Mouse (Mus musculus) cerebellum, adult 2 months (tissue): ENCODE measurements around the gene Prf1. TPM values are rescaled to one million over a fixed set of nuclear protein-coding genes. Genes with fewer than 3 reads are reported as not detected.

Experiments used
- DNase-seq, 2 experiments: peaks; one replicate each; pipeline ENCODE4 v3.0.0; 2021
- H3K27ac ChIP-seq: fragments of 200-500 bp; 2 replicates; pipeline ENCODE4 v1.5.1; 2012; ENCODE audit warnings: low read length, control low read depth, inconsistent platforms; ENCODE audit not compliant: insufficient read depth
- H3K27me3 ChIP-seq: fragments of 200-500 bp; 2 replicates; pipeline ENCODE4 v1.6.1; 2012; ENCODE audit warnings: inconsistent platforms, mild to moderate bottlenecking, low read length, moderate library complexity; ENCODE audit not compliant: control insufficient read depth, insufficient read depth
- H3K4me1 ChIP-seq: fragments of 200-500 bp; 2 replicates; pipeline ENCODE4 v1.6.1; 2011; ENCODE audit warnings: low read length; ENCODE audit not compliant: control insufficient read depth, insufficient read depth
- H3K4me3 ChIP-seq: fragments of 200-500 bp; replicated peaks from 2 replicates; pipeline ENCODE3; 2011; ENCODE audit warnings: mild to moderate bottlenecking, low read depth, low read length, control low read depth; ENCODE audit not compliant: insufficient read depth
- CTCF ChIP-seq: fragments of 200-500 bp; IDR thresholded peaks from 2 replicates; pipeline ENCODE4 v1.5.1; 2011; ENCODE audit warnings: low read depth, mild to moderate bottlenecking, control low read depth, low read length, moderate library complexity, borderline replicate concordance; ENCODE audit not compliant: insufficient read depth
- POLR2A ChIP-seq: fragments of 200-500 bp; IDR thresholded peaks from 2 replicates; pipeline ENCODE4 v1.6.1; 2011; ENCODE audit warnings: low read length, control low read depth, borderline replicate concordance; ENCODE audit not compliant: insufficient read depth
- WGBS: fragments of 180-500 bp; shearing (Covaris S2); methylation state at CpG from one replicate; pipeline ENCODE4 v1.1.7; 2018; 5-methylcytosine and 5-hydroxymethylcytosine counted together
- polyA plus RNA-seq: library from polyadenylated mRNA; depleted of rRNA; stranded (reverse); fragments of >200 nt; gene quantifications from 2 replicates; pipeline ENCODE4 v1.2.3, GENCODE M21; 2012

Gene Prf1
- polyA plus RNA-seq, 1 experiment, result not detected

DNA sequence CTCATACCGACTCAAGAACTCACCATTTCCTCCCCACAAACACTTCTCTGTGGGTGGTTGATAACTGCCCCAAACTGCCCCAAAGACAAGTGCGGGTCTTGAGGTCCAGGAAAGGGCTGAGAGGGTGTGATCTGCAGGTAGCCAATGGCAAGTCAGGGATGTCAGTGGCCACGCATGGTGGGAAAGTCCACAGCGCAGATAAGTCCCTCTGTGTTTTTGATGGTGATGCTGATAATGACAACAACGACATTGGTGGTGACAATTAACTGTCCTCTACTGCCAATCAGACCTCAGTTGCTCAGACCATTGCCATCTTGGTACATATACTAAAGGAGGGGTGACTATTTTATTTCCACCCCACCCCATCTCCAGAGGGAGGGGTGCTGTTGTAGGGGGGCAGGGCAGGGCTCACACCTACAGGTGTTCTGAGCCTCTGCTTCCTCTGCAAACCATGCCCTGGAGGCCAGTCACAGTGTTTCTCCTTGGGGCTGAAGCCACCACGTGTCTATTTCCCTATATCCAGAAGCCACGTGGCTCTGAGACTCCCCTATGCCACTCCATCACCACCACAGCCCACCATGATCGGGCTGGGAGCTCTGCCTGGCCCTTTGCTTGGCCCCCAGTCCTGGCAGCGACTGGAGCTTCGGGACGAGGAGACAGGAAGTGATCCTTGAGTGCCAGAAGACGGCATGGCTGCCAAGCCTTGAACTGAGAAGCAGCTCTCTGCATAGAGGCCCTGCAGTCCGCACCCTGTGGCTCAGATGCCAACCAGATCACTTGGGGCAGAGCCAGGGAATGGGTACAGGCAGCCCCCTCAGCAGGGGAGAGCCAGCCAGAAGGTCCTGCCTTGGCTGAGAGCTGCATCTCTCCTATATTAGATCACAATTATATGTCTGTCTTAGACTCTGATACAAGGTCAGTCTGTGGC, 36.1 kb upstream of the Prf1 start:
- TF ChIP-seq POLR2A (no peak), CTCF (no peak)
- Histone ChIP-seq H3K27me3 (peaks cover 1% of the 10 kb centered on the region; the same call in 1 of the 2 replicates), H3K4me1 (peaks cover 8% of the 10 kb centered on the region; the same call in 1 of the 2 replicates), H3K27ac (no peak overlapping the region), H3K4me3 (no peak overlapping the region)
- DNase-seq, result peak; percentile 31 to 48
- 35% methylated on average over 13 of the region's 13 CpGs for WGBS

DNA sequence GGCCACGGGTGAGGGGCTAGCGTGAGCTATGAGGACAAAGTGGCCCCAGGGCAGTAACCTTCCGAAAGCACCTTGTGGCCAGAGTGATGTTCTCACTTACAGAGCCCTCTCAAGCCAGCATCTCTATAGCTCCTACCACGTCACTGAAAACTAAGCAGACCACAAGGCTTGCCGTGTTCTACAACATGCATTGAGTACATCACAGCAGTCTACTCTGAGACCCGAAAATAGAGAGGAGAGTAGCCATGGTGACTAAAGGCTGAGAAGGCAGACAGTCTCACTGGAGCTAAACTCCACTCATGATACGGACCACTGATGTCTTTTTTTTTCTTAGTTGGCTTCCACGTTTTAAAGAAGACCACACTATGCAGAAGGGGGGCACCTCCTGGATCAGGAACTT, 34.0 kb upstream of the Prf1 start:
- no peak for DNase-seq

DNA sequence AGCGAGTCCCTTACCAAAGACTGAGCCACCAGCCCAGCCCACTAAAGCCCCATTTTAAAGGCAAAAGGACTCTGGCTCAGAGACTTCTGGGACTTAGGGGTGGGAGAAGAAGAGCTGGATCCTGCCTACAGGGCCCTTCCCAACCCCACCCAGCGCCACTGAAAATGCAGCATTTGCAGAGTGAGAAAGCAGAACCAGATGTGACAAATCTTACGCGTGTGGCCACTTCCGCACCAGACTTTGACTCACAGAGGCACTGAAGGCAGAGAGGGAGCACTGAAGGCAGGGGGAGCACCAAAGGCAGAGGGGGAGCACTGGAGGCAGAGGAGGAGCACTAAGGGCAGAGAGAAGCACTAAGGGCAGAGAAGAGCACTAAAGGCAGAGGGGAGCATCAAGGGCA, 30.3 kb upstream of the Prf1 start:
- Histone ChIP-seq H3K4me3 (no peak overlapping the region), H3K27ac (no peak overlapping the region), H3K27me3 (no peaks in the 10 kb centered on the region), H3K4me1 (no peaks in the 10 kb centered on the region)
- DNase-seq, result no peak
- TF ChIP-seq CTCF (no peak), POLR2A (no peak)
- WGBS, result 94% methylated on average over 5 of the region's 5 CpGs

More for the DNA sequence above, 34.0 kb upstream of the Prf1 start:
- WGBS, result 91% methylated on average over 8 of the region's 8 CpGs
- Histone ChIP-seq H3K4me3 (no peak overlapping the region), H3K27me3 (no peaks in the 10 kb centered on the region), H3K4me1 (peaks cover 8% of the 10 kb centered on the region; the same call in 1 of the 2 replicates), H3K27ac (no peak overlapping the region)
- TF ChIP-seq POLR2A, result no peak
- TF ChIP-seq CTCF, result no peak

DNA sequence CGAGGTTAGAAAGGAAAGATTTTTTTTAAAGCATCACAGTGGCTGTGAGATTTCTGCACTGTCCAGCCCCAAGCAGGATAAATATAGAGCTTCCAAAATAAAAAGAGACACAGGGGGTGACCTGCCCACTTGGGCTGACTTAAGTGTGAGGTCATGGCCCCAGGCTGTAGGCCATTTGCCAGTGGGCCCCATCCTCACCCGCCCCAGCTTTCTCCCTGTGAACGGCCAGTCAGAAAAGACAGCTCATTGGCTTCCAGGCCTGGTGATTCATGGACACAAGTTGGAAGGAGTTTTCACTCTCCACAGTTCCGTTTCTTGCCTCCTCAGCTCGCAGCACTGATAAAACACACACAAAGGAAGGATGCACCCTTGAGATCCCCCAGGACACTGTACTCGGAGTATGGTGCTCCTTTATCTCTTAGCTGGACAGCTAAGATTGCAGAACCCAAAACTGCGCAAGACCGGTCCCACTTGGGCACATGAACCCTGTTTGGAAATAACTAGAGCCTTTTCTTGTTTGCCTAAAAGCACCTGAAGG, 25.5 kb upstream of the Prf1 start:
- Histone ChIP-seq H3K4me3 (no peak overlapping the region), H3K27me3 (no peaks in the 10 kb centered on the region; the same call in 1 of the 2 replicates), H3K4me1 (peaks cover 3% of the 10 kb centered on the region; the same call in 1 of the 2 replicates), H3K27ac (no peak overlapping the region)
- WGBS, result 79% methylated on average over 8 of the region's 8 CpGs
- DNase-seq, result no peak
- TF ChIP-seq CTCF (no peak), POLR2A (no peak)

DNA sequence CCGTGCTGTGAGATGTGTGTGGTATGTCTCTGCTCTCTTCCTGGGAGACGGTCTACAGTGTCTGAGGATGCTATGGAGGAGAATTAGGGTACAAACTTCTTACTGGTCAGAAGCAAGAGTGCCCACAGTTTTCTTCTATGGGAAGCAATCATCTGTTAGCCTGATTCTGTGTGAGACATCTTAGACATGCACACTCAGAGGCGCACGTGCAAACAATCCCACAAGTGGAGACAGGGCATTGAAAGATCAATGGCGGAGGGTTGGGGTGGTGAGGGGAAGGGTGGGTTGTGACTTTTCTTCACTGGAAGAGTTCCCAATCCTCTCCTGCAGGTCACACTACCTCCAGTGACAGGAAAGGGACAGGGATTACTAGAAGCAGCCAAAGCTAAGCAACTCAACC, 25.0 kb upstream of the Prf1 start:
- DNase-seq, result no peak
- 79% methylated on average over 5 of the region's 5 CpGs for WGBS
- no peak overlapping the region for H3K27ac ChIP-seq
- no peaks in the 10 kb centered on the region; the same call in 1 of the 2 replicates for H3K27me3 ChIP-seq
- TF ChIP-seq POLR2A, result no peak
- no peak for TF ChIP-seq CTCF
- peaks cover 3% of the 10 kb centered on the region; the same call in 1 of the 2 replicates for H3K4me1 ChIP-seq
- H3K4me3 ChIP-seq, result no peak overlapping the region

DNA sequence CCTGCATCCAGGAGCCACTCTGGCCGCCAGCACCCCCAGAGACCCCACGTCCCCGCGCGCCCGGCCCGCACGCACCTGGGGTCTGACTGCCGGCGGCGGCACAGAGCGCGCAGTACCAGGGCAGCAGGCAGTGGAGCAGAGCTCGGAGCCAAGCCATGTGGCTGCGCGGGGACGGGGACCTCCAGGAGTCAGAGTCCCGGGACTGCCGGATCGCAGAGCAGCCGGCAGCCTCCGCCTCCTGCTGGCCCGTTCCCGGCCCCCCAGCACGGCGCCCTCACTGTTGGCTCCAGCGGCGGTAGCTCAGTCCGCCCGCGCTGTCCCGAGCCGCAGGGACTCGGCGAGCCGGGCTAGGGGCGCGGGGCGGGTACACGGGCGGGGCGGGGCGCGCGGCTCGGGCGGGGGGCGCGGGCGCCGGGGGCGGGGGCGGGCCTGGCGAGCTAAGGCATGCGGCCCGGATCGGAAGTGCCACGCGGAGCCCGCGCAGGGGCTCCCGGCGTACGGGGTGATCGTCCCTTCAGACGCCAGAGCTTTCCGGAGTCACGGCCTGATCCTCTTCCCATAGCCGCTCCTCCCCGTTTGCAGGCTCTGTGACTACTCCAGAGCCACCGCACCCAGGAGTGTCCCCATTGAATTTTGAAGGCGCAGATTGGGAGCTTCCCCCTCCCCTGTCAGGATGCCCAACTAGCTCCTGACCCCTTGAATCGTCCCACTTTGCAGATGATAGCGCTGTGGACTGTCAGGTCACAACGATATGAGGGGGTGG, 24.4 kb upstream of the Prf1 start, which contains the start of gene Adamts14:
TSS of gene Adamts14 (minus strand) at position 358 of the 763 bp plus-strand sequence.
- WGBS, result 3% methylated on average over 49 of the region's 75 CpGs
- Histone ChIP-seq H3K27me3 (no peaks in the 10 kb centered on the region; the same call in 1 of the 2 replicates), H3K4me1 (peaks cover 3% of the 10 kb centered on the region; the same call in 1 of the 2 replicates), H3K4me3 (no peak within 1 kb of the TSS), H3K27ac (no peak within 1 kb of the TSS)
- no peak for DNase-seq
- TF ChIP-seq POLR2A (no peak), CTCF (no peak)

DNA sequence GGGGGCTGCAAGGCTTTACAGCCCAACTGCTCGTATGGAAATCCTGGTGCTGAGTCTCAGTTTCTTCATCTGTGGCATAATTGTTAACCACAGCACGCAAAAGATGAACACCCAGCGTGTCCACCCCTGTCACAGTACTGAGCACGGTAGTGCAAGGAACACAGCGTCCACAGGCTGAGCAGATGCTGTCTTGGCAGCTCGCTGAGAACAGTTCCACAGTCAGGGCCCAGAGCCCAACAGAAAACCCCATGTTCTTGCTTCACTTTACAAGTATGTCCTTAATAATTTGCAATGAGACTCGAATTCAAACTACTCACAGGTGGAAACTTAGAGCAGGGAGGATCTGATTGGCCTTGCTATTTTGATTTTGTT, 23.8 kb upstream of the Prf1 start:
- Histone ChIP-seq H3K4me1 (peaks cover 3% of the 10 kb centered on the region; the same call in 1 of the 2 replicates), H3K27ac (no peak overlapping the region), H3K27me3 (no peaks in the 10 kb centered on the region; the same call in 1 of the 2 replicates), H3K4me3 (no peak overlapping the region)
- 60% methylated on average over 7 of the region's 7 CpGs for WGBS
- no peak for TF ChIP-seq CTCF
- no peak for TF ChIP-seq POLR2A
- no peak for DNase-seq

DNA sequence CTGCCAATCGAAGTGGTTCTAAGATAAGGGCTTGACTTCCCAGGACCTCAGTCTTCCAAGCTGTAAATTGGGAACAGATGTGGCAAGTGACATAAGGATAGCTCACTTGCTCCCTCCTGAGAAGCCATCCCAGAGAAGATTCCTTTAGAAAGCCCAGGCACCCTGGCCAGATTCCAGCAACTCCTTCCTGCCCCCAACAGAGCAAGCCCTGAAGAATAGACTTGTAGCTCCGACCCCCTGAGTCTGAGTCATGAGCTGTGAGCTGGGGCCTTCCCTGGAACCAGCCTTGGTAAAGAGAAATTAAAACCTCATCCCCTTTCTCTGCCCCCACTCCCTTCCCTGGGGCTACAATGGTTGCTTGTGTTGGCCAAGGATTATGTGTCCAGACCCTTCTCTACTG, 23.1 kb upstream of the Prf1 start:
- peaks cover 3% of the 10 kb centered on the region; the same call in 1 of the 2 replicates for H3K4me1 ChIP-seq
- WGBS, result 68% methylated on average over 2 of the region's 2 CpGs

More for the DNA sequence above, 23.1 kb upstream of the Prf1 start:
- no peak for TF ChIP-seq POLR2A
- no peak for TF ChIP-seq CTCF
- DNase-seq, result no peak
- H3K27ac ChIP-seq, result no peak overlapping the region
- no peak overlapping the region for H3K4me3 ChIP-seq
- H3K27me3 ChIP-seq, result no peaks in the 10 kb centered on the region; the same call in 1 of the 2 replicates
